Mouse (Mus musculus) 416B (cell line): Measurements from ENCODE around the gene Fstl1.

ENCODE experiments used
- DNase-seq: peaks from one replicate; pipeline ENCODE4 v3.0.0; 2011; ENCODE audit warnings: low read depth

Fstl1 gene

GRCm38 (mm10) chr16:37787558-37788194, 11.0 kb downstream of the Fstl1 start:
- no peak for DNase-seq

- no peak for DNase-seq
Measured at GRCm38 (mm10) chr16:37788367-37789014, 11.8 kb downstream of the Fstl1 start.

GRCm38 (mm10) chr16:37789015-37789381, 12.3 kb downstream of the Fstl1 start:
- DNase-seq, result no peak

- no peak for DNase-seq
Measured at GRCm38 (mm10) chr16:37789394-37789920, 12.8 kb downstream of the Fstl1 start.

GRCm38 (mm10) chr16:37790008-37790780, 13.5 kb downstream of the Fstl1 start:
- no peak for DNase-seq

- no peak for DNase-seq
Measured at GRCm38 (mm10) chr16:37790781-37791175, 14.1 kb downstream of the Fstl1 start.

- no peak for DNase-seq
Measured at GRCm38 (mm10) chr16:37795651-37796150, 19.0 kb downstream of the Fstl1 start.

- no peak for DNase-seq
Measured at GRCm38 (mm10) chr16:37796270-37796669, 19.6 kb downstream of the Fstl1 start.

GRCm38 (mm10) chr16:37801097-37801496, 24.4 kb downstream of the Fstl1 start:
- peak; percentile 88 for DNase-seq

- DNase-seq, result peak; percentile 24
Measured at GRCm38 (mm10) chr16:37802686-37803295, 26.1 kb downstream of the Fstl1 start.

- DNase-seq, result no peak
Measured at GRCm38 (mm10) chr16:37803387-37803950, 26.8 kb downstream of the Fstl1 start.

GRCm38 (mm10) chr16:37805746-37806495, 29.2 kb downstream of the Fstl1 start:
- no peak for DNase-seq

GRCm38 (mm10) chr16:37807269-37807668, 30.6 kb downstream of the Fstl1 start:
- DNase-seq, result no peak

- no peak for DNase-seq
Measured at GRCm38 (mm10) chr16:37808866-37809622, 32.4 kb downstream of the Fstl1 start.

- DNase-seq, result no peak
Measured at GRCm38 (mm10) chr16:37809623-37809992, 32.9 kb downstream of the Fstl1 start.

- no peak for DNase-seq
Measured at GRCm38 (mm10) chr16:37811874-37812273, 35.2 kb downstream of the Fstl1 start.

GRCm38 (mm10) chr16:37812474-37812886, 35.8 kb downstream of the Fstl1 start:
- peak; percentile 51 for DNase-seq

GRCm38 (mm10) chr16:37813691-37814382, 37.2 kb downstream of the Fstl1 start:
- DNase-seq, result peak; percentile 5

GRCm38 (mm10) chr16:37814383-37814971, 37.8 kb downstream of the Fstl1 start:
- peak; percentile 97 for DNase-seq
